Mouse (Mus musculus) C2C12 (cell line): ENCODE data around the gene Rere. TPM values are rescaled to one million over a fixed set of nuclear protein-coding genes. Genes with fewer than 3 reads are reported as not detected.

Experiments
- H3K27me3 ChIP-seq: one replicate; pipeline ENCODE4 v1.6.1; 2011; ENCODE audit not compliant: control insufficient read depth, insufficient read depth, insufficient read length
- H3K36me3 ChIP-seq: one replicate; pipeline ENCODE4 v1.6.1; 2011; ENCODE audit not compliant: control insufficient read depth, insufficient read depth
- H3K4me3 ChIP-seq: one replicate; pipeline ENCODE4 v1.5.1; 2011; ENCODE audit warnings: mild to moderate bottlenecking, control low read depth; ENCODE audit not compliant: poor library complexity, insufficient read depth, severe bottlenecking
- H3K79me2 ChIP-seq: one replicate; pipeline ENCODE4 v1.6.1; 2011; ENCODE audit not compliant: control insufficient read depth, insufficient read depth
- H3K79me3 ChIP-seq: one replicate; pipeline ENCODE4 v1.6.1; 2011; ENCODE audit warnings: low read depth, control low read depth
- H3ac ChIP-seq: one replicate; pipeline ENCODE3; 2011; ENCODE audit warnings: low read depth; ENCODE audit not compliant: control insufficient read depth, insufficient read length
- CEBPB ChIP-seq: IDR thresholded peaks from one replicate; pipeline ENCODE4 v1.6.1; 2011; ENCODE audit warnings: low read depth, mild to moderate bottlenecking, control low read depth, moderate library complexity
- CTCF ChIP-seq: IDR thresholded peaks from one replicate; pipeline ENCODE4 v1.5.1; 2011; ENCODE audit not compliant: control insufficient read depth, insufficient read depth, insufficient read length
- FOSL1 ChIP-seq: IDR thresholded peaks from one replicate; pipeline ENCODE4 v1.8.0; 2011; ENCODE audit warnings: mild to moderate bottlenecking, low read length; ENCODE audit not compliant: poor library complexity, insufficient read depth, severe bottlenecking
- MAX ChIP-seq: IDR thresholded peaks from one replicate; pipeline ENCODE4 v1.6.1; 2011; ENCODE audit warnings: mild to moderate bottlenecking, control low read depth
- MYOD1 ChIP-seq: IDR thresholded peaks from one replicate; pipeline ENCODE4 v1.6.1; 2011; ENCODE audit warnings: low read depth; ENCODE audit not compliant: control insufficient read depth, insufficient read length
- MYOG ChIP-seq: IDR thresholded peaks from one replicate; pipeline ENCODE4 v1.6.1; 2011; ENCODE audit not compliant: control insufficient read depth, insufficient read length; ENCODE audit errors: extremely low read depth
- USF1 ChIP-seq: IDR thresholded peaks from one replicate; pipeline ENCODE4 v1.6.1; 2011; ENCODE audit warnings: low read depth, mild to moderate bottlenecking, control low read depth, moderate library complexity
- polyA plus RNA-seq: library from polyadenylated mRNA; unstranded; fragments of >200 nt; fragmentation: generic; extraction: Trizol; gene quantifications from one replicate; pipeline ENCODE4 v1.2.1, GENCODE M21; 2012; ENCODE audit warnings: missing spikeins

Gene Rere
- polyA plus RNA-seq, 1 experiment: 27.1 TPM

DNA sequence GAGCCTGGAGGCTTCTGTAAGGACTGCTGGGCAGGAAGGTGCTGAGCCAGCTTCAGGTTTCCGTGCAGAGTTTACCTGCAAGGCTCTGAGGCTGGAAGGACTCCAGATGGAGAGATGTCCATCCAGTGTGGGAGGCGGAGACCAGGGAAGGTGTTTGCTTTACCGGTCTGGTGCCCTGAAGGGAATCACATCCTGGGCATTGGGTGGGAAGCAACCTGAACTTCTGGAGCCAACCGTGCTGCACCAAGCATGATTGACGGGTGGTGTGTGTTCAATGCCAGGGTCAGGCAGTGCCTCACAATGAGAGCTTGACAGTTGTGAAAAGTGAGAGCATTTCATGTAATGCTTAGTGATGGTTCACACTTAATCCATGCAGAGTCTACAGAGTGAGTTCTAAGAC lies 32.5 kb upstream of the Rere start:
- H3K36me3 ChIP-seq: peaks cover 82% of the 10 kb centered on the region
- H3K79me3 ChIP-seq: peaks cover 6% of the 10 kb centered on the region
- no peaks in the 10 kb centered on the region for H3K27me3 ChIP-seq
- H3K79me2 ChIP-seq: peaks cover 19% of the 10 kb centered on the region
- H3K4me3 ChIP-seq: no peak overlapping the region
- no peak for TF ChIP-seq MYOD1
- no peak for TF ChIP-seq CEBPB
- TF ChIP-seq CTCF: no peak
- TF ChIP-seq MAX: no peak
- no peak for TF ChIP-seq FOSL1
- TF ChIP-seq USF1: no peak
- TF ChIP-seq MYOG: no peak
- H3ac ChIP-seq: no peak overlapping the region

DNA sequence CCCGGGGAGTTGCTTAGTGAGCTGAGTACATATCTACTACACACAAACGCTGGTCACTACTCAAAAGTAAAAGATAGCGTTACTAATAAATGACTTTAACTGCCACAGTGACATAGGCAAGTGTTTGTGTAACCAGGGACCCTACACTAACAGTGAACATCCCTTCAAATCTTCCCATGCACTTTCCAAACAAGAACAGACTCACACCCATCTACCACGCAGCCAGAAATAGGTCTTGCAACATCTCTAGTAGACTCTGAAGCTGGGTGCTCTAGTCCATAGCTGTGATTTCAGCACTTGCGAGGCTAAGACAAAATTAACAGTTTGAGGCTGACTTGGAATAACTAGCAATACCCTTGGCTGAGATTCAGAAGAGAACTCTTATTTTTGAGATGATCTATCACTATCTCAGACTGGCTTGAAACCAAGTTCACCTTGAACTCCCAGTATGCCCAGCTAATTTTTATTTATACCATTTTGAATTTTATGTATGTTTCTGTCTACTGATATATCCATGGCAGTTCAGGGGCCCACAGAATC lies 31.6 kb upstream of the Rere start:
- no peak overlapping the region for H3K4me3 ChIP-seq
- H3K27me3 ChIP-seq: no peaks in the 10 kb centered on the region
- peaks cover under 1% of the 10 kb centered on the region for H3K79me3 ChIP-seq
- H3ac ChIP-seq: no peak overlapping the region
- peaks cover 74% of the 10 kb centered on the region for H3K36me3 ChIP-seq
- peak; percentile 39 for TF ChIP-seq CEBPB
- no peak for TF ChIP-seq MYOG
- peaks cover 10% of the 10 kb centered on the region for H3K79me2 ChIP-seq

DNA sequence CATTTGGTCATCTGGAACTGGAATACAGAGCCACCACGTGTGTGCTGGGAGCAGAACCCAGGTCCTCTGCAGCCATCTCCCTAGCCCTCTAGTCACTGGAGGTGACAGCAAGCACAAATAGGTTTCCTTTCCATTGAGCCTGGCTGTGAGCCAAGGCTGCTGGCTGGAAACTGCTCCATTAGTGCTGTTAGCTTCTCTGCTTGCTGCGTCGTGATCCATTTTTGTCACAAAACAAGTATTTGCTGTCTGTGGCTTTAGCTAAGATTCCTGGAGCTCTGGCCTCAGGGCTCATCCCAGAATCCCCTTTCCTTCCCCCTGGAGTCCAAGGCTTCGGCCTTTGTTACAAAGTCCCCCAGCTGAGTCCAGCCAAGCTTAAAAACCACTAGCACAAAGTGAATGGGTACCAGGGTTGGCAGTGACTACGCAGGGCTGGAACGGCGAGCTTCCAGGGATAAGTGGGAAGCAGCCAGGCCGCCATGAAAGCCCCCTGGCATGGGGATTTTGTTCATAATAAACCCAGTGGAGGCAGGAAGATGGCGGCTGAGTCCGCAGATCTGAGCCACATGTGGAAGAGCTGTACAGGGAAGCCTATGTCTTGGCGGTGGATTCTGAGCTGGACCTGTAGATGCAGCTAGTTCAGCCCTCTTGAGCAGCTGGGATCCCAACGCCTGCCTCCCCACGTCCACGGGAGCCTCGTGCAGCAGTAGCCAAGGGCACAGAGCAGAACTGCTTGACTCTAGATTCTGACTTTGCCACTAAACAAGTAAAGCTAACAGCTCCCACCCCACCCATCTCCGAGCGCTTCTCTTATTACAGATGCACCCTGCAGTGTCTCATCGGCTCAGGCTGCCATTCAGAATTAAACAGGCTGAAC lies 30.7 kb upstream of the Rere start:
- no peak overlapping the region for H3K4me3 ChIP-seq
- H3ac ChIP-seq: no peak overlapping the region
- H3K36me3 ChIP-seq: peaks cover 67% of the 10 kb centered on the region
- H3K27me3 ChIP-seq: no peaks in the 10 kb centered on the region
- H3K79me2 ChIP-seq: peaks cover 7% of the 10 kb centered on the region
- no peak for TF ChIP-seq MYOG
- no peak for TF ChIP-seq FOSL1
- no peak for TF ChIP-seq CEBPB
- no peak for TF ChIP-seq MYOD1
- no peak for TF ChIP-seq CTCF
- TF ChIP-seq USF1: no peak
- no peak for TF ChIP-seq MAX
- H3K79me3 ChIP-seq: no peaks in the 10 kb centered on the region

DNA sequence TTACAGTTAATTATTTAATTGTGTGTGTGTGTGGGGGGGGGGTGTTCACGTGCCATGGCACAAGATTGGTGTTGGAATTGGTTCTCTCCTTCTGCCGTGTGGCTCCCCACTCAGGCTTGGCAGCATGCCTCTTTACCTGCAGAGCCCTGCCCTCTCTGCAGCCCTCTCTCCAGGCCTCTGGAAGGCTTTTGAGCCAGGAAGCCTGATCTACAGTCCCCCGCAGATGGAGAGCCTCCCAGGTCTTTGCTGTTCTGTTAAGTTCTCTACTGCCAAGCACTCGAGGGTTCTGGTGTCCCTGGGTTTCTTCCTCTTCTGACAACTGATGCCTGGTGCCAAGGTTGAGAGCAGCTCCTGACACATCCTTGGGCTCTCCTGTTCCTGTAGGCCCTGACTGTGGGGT lies 27.0 kb upstream of the Rere start:
- Histone ChIP-seq H3K27me3 (no peaks in the 10 kb centered on the region), H3K4me3 (no peak overlapping the region), H3K36me3 (peaks cover 35% of the 10 kb centered on the region), H3K79me2 (no peaks in the 10 kb centered on the region), H3ac (no peak overlapping the region), H3K79me3 (no peaks in the 10 kb centered on the region)
- TF ChIP-seq MAX (no peak), CEBPB (no peak), MYOG (no peak), FOSL1 (no peak), USF1 (no peak), MYOD1 (no peak), CTCF (no peak)

DNA sequence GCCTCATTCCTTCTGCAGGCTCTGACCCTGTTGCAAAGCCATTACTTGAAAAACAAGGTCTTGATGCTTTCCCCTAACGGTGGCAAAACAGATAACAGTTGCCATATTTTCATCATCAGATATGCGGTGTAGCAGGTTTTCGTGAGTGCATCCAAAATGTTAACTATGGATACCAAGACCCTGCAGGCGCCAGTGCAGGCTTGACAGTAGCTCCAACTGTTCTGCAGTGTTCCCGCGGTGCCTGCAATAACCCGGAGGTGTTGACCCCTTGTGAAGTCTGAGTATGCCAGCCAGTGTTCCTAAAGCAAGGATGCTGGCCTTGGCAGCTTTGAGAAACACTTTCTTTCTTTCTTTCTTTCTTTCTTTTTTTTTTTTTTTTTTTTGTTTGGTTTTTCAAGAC lies 26.3 kb upstream of the Rere start:
- Histone ChIP-seq H3K79me3 (no peaks in the 10 kb centered on the region), H3K27me3 (no peaks in the 10 kb centered on the region), H3K79me2 (no peaks in the 10 kb centered on the region), H3K4me3 (no peak overlapping the region), H3K36me3 (peaks cover 27% of the 10 kb centered on the region), H3ac (no peak overlapping the region)
- no peak for TF ChIP-seq USF1
- no peak for TF ChIP-seq MAX
- no peak for TF ChIP-seq CEBPB
- TF ChIP-seq MYOD1: no peak
- TF ChIP-seq CTCF: no peak
